Mouse (Mus musculus) brain, embryonic 18.5 days (tissue): Measurements from ENCODE around the gene Mapk8.

ENCODE experiments used
- DNase-seq: peaks from one replicate; pipeline ENCODE4 v3.0.0-alpha.2; 2012; ENCODE audit warnings: low read depth, low spot score

Gene Mapk8

DNA sequence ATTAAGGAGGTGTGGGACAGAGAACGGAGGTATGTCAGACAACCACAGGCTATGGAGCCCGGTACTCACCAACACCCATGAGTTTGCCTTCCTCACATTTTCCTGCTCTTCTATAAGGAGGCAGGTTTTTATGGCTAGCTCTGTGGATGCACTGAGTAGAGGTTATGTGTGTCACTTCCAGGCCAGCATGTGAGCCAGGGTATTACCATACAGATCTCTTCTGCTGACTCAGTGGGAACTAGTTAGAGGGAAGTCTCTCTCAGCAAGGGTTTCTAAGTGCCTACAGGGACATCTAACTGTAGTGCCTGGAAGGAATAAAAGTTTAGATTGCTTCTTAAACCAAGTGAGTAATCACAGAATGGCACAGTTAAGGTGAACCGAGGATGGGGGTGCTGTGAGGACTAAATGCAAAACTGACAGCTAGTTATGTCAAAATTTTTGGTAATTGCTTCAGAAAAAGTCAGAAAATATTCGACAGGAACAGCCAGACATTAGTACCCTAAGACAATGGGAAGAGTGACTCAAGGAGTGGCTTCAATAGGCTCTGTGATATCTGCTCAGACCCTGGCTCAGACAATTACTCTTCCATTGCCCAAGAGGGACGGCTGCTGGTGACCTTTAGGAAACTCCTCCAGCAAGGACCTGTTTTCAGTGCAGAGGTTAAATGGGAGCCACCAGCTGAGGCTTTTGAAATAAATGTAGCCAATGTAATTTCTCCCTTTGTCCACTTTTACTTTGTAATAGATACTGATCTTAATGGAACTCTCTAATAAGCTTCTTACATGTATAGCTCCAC, 48.7 kb downstream of the Mapk8 start:
- DNase-seq: no peak

DNA sequence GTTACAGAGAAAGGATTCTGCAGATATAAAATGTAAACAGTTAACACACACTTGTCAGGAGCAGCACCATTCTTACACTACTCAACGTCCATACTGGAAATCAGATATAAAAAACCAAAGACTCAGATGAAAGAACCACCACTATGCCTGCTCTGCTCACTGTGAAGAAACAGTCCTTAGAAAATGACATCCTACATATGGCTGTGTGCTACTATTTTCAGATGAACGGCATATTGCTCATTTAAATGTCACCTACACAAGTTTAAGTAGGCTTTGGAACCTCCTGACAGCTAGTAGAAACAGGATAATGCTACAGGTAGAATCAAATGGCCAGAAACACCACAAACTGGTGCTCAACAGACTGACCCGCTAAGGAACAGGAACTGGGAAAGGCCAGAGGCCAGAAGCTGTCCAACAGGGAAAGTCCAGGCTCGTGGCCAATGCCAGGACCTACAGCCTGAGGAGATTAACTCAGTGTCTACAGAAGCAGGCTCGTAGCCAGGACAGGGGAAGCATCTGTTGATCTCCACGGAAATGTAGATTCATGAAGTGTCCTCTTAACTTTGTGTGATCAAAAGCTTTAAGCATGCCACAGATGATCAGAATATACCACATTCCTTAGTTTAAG, 66.0 kb downstream of the Mapk8 start:
- DNase-seq: no peak

DNA sequence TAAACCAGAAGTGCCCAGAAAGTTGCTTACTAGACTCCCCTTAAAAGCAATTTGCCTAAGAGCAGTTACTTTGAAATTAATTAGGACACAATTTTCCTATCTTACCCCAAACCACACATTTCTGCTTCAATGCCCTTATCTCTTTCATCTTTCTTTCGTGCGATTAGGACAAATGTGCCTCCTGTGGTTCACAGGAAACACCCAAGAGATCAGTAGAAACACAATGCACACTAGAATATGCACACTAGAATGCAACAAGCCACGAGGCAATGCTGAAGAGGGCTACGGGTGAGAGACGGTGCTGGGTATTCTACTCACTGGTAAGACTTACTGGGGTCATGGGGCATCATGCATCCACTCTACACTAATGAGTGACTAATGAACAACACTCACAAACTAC, 68.2 kb downstream of the Mapk8 start:
- no peak for DNase-seq

DNA sequence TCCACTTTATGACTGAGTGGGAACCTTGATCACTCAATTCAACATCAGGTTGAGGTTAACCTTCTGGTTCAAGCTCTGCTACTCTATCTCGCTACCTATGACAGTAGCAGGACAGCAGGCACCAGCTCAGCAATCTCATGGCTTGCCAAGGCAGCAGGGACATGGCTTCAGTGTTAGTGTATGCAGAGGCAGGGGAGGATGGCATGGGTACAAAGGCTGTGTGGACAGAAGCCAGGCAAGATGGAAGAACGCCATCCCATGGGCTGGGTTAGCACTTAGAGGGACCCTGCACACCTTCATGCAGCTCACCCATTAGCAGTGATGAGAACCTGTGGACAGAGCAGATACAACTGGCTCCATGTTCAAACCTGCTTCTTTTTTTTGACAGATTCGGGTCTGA, 69.7 kb downstream of the Mapk8 start:
- DNase-seq: no peak

DNA sequence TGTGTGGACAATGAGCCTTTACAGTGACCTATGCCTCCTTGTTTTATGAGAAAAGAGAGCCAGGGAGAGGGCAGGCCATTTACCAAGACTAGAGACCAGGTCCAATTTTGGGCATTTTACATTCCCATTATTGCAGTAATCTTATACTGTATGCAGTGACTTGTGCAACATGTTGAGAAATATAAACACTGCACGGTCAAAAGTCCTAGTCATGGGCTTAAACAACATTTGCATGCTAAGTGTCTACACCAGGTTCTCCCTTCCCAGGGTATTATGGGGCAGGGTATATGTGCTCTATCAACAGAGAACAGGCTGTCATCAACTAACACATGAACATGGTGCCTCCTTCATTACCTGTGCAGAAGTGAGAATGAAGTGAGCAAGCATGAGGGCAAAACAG, 72.9 kb downstream of the Mapk8 start:
- no peak for DNase-seq

DNA sequence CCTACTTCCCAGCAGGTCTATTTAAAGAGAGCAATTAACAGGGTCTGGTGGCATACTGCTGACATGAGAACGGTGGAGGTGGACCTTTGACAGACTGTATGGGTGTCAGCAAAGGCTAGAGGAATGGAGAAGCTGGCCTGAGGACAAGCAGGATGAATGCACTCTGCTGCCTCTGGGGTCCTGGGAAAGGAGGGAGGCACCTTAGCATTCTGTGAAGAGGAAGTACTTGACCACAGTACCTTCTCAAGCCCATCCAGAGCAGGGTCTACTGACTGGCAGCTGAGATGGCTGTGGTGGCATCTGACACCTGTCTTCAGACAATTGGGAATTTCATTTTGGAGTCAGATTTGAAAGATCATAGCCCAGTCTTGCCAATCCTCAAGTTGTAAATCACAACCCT, 73.7 kb downstream of the Mapk8 start:
- no peak for DNase-seq

DNA sequence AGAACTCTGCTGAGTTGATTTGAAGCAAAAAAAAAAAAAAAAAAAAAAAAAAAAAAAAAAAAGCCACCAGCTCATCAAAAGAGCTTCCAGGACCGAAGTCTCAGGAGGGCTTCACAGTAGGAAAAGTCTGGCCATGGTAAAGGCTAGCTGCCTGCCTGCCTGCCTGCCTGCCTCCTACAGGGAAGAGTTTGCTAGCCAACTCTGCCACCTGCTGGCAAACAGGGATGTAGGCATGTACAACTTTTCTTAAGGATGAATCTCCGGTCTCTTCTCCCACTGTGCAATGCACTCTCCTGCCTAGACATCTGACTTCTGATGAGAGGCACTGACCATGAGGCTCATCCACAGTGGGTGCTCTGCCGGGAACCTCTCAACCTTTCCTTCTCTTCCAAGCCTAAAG, 75.7 kb downstream of the Mapk8 start:
- DNase-seq: peak; percentile 54

DNA sequence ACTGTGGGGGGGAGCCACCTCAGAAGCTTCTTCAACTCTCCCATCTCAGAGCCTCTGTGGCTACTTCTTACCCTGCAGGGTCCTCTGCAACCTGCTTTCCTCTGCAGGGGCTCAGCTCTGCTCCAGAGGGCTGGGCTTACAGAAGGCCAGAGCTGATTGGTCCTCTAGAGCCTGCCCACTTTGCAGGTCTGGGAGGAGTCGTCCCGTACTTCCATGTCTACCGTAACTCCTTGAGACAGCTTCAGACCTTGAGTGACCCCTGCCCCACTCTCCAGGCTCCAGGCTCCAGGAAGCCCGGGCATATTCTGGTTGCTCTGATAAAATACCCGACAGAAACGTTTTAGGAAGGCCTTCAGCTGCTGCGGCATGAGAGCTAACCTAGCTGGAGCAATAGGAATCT, 76.9 kb downstream of the Mapk8 start:
- DNase-seq: no peak

DNA sequence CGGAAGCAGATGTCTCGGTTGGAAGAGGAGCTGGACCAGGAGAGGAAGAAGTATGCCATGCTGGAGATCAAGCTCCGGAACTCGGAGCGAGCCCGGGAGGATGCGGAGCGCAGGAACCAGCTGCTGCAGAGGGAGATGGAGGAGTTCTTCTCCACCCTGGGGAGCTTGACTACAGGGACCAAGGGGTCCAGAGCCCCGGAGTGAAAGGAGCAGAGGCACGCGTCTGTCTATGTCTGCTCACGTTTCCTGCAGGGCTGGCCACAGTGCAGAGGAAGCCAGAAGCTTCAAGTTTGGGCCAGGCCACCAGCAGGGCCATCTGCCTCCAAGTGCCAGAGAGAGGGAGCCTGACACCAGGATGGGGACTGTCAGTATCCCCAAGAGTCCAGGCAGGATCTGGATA, 77.6 kb downstream of the Mapk8 start:
- DNase-seq: no peak

DNA sequence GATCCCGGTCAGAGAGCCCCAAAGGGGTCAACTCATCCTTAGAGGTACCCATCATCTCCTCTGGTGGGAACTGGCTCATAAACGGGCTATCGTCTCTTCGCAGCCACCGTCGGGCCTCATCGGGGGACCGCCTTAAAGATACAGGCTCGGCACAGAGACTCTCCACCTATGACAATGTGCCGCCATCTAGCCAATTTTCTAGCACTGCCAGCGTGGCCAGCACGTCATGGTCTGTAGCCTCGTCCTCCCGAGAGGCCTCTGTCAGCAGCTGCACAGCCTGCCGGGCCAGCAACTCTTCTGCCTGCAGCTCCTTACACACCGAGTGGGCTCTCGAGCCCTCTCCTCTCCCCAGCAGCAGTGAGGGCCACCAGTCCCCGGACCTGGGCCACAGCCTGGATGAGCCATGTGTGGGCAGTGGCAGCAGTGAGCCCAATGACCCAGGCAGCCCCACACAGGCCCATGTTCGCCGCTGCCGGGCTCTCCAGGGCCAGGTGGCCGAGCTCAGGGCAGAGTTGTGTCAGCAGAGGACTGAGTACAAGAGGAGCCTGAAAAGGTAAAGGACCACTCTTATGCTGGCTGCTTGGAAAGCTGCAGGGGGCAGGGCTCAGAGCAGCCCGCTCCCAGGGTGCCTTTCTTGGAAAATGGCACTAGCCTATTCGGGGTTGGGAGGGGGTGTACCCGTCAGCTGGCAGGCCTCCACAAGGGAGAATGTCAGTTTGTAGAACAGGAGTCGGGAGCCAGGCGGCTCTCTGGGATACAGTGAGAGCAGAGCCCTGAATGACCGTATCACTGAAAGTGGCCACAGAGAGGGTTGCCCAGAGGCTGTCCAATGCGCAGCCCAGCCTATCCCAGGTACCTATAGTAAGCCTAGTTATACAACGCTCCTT, 79.8 kb downstream of the Mapk8 start:
- no peak for DNase-seq

DNA sequence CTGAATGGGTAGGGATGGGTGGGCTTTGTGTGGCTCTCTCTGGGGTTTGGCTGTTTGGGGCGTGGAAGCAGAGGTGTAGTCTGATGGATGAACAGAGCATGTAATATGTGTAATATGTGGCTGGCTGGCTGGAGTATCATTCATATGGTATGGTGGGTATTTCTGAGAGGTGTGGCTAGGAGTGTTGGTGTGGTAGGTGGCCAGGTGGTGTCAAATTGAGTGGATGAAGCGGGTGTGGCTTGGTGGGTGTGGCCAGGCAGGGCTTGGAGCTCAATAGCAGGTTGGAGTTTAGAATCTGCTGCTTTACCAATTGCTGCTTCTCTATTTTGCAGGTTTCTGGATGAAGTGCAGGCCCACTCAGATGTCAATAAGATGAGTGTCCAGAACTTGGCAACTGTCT, 82.9 kb downstream of the Mapk8 start:
- no peak for DNase-seq

DNA sequence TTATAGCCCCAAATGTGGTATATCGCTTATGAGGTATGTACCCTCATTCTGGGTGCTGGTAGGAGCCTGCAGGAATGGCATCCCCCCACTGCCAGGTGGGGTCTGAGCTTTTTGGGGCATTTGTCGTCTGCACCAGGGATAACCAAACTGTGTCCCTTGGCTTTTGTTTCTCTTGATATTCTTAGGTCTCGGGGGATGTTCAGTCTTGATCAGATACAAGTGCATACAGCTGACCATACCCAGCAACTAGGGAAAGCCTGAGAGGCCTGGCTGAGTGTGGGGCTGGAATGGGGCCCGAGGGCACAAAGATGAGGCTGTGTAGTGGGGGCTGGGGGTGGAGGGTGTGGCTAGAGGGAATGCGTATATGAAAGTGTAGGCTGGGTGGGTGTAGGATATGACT, 83.3 kb downstream of the Mapk8 start:
- no peak for DNase-seq

DNA sequence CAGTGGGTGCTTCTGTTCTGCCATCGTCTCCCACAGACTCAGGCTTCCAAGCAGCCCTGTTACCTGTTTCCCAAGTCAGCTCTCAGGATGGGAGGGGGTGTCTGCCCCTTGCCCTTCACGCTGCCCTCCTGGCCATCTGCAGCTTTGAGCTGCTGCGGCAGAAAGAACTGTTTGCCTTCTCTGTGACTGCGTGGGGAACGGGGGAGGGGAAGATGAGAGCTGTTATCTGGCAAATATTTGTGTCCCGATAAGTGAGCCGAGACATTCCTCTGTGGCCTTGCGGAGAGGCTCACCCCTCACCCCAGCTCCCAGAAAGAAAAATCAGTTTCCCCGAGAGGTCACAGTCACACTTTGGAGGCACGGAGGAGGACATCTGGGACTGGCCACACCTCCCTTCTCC, 84.2 kb downstream of the Mapk8 start:
- no peak for DNase-seq

DNA sequence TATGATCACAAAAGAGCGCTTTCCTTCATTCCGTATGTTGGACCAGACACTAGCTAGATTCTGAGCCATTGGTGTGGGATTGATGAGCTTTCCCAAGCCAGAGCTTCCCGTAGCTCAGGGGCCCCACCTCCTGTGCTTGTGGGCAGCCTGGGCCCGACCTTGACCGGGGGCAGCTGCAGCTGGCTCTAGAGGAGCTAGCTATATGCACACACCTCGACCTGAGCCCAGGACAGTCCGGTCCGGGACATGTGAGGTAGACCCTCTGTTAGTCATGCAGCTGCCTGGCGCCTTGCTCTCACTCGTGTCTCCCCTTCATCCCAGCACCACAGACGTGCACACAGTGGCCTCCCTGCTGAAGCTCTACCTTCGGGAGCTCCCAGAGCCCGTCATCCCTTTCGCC, 84.8 kb downstream of the Mapk8 start:
- no peak for DNase-seq

DNA sequence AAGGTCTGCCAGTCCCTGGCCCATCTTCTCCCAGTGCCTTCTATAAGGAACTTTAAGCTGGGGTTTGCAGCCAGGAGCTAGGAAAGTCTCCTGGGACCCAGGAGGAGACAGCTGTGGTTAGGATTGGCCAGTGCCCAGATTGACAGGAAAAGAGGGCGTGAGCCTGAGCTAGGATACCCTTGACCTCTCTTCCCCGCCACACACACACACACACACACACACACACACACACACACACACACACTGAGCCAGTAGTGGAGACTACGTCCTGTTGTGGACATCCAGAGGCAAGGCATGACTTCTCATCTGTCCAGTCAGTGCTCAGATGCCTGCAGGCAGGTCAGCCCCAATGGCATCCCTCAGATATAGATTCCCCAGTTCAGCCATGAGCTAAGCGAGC, 85.4 kb downstream of the Mapk8 start:
- no peak for DNase-seq

DNA sequence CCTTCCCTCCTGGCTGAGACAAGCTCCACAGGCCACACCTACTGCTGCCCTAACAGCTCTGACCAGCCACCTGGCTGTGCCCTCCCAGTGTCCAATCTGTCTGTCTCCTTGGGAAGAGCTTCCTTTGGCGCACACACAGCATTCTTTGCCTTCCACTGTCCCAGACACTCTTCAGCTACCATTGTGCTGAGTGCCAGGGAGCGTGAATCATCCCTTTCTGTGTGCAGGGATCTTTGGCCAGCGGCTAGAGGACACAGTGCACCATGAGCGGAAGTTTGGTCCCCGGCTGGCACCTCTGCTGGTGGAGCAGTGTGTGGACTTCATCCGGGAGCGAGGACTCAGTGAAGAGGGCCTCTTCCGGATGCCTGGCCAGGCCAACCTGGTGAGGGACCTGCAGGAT, 88.1 kb downstream of the Mapk8 start:
- DNase-seq: no peak

DNA sequence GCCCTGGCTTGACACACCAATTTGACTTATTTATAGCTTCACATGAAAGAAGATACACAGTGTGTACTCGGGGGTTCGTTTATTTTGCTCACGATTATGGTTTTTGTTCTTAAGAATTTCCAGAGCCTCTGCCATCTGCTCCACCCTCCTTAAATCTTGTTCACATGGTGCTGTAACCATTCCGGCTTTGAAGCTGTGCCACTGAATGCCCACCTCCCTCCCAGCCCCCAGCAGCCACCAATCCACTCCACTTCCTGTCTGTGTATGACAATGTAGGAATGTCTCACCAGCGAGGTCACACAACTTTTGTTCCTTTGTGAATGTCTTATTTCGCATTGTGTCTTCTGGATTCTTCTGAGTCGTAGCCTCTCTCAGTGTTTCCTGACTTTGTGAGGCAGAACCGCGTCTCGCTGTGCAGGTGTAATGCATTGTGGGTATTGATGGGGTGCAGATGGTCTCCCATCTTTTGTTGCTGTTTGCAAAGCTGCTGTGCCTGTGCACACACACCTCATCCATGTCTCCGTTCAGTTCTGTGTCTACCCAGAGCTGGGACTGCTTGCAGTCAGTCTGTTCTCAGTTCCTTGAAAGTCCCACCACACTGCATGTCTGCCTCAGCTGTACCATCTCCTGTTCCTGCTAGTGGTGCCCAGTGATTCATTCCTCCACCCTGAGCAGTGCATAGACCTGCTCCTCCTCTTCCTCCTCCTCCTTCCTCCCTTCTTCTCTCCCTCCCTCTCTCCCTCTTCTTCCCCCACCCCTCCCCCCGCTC, 89.2 kb downstream of the Mapk8 start:
- DNase-seq: no peak

DNA sequence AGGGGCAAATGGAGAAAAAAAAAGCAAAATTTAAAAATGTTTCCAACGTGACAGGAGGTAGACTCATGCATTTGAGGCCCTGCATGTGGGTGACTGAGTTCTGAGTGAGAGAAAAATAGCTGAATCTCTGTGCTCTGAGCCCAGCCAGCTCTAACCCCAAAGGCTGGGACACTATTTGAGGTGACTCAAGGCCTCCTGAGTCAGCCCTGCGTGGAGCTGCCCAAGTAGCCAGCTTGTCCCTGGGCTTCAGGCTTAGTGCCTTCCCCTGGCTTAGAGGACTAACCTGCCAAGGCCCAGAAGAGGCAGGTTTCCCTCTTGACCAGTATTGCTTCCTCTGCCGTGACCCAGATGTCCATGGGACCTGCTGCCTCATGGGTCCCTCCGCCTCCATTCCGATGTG, 91.7 kb downstream of the Mapk8 start:
- DNase-seq: no peak

DNA sequence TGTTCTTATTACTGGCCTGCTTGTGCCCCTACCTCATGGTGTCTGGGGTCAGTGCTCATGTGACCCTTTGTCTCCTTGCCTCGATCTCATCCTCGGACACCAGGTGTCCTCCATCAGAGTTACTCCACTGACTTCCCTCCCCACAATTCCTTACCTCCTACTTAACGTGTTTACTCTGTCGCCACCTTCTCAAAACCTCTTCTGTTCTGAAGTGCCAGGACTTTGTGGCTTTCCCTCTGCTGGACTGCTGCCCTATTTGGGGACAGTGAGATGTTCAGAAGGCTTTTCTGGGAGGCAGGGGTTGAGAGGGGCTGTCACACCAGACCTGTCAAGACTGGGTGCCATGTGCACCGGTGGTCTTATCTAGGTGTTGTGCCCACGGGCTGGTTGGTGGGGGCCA, 94.1 kb downstream of the Mapk8 start:
- no peak for DNase-seq

DNA sequence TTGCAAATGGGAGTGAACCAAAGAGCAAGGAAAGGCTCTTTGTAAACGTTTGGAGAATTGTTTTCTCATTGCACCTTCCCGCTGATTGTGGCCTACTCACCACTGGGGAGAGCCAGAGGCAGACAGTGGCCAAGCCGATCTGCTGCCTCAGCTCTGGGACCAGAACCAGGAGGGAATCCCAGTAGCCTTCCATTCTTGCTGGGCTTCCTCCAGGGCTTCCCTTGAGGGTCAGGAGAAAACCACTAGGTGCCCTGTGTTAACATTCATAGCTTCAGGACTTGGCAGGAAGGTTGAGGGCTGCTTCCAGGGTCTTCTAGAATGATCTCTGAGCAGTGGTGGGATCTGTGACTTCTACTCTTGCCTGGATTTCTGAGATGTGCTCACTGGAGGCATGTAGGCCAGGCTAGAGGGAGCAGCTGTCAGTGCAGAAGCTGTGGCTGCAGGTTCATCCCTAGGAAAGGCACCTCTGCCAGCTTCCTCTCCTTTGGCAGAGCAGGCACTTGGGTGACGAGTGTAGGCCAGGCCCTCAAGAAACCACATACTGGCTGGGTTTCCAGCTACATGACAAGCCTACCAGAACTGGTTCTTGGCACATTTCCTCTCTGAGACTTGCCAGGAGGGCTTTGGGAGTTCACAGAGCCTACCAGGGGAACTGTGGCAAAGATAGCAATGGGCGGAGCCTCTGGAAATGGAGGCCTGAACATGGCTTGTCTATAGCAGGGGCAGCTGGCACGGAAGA, 94.8 kb downstream of the Mapk8 start:
- no peak for DNase-seq

DNA sequence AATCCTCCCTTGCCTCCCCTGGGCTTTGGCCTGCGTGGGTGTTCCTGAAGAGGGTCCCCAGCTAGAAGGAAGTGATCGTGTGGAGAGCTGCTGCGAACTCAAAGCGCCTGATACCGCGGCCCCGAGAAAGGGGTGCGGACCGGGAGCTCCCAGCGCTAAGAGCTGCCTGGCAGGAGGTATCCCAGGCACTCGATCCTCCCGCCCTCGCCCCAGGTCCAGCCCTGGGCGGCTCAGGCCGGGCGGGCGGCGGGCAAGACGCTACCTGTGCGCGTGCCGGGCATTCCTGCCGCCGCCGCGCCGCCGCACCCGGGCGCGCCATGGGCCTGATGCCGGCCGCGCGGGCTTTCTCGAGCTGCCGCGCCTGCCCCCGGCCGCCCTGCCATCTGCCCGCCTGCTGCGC, 95.9 kb downstream of the Mapk8 start:
- DNase-seq: no peak
